ENCODE assay signal across 23 mouse cellular contexts in the genomic region with DNA sequence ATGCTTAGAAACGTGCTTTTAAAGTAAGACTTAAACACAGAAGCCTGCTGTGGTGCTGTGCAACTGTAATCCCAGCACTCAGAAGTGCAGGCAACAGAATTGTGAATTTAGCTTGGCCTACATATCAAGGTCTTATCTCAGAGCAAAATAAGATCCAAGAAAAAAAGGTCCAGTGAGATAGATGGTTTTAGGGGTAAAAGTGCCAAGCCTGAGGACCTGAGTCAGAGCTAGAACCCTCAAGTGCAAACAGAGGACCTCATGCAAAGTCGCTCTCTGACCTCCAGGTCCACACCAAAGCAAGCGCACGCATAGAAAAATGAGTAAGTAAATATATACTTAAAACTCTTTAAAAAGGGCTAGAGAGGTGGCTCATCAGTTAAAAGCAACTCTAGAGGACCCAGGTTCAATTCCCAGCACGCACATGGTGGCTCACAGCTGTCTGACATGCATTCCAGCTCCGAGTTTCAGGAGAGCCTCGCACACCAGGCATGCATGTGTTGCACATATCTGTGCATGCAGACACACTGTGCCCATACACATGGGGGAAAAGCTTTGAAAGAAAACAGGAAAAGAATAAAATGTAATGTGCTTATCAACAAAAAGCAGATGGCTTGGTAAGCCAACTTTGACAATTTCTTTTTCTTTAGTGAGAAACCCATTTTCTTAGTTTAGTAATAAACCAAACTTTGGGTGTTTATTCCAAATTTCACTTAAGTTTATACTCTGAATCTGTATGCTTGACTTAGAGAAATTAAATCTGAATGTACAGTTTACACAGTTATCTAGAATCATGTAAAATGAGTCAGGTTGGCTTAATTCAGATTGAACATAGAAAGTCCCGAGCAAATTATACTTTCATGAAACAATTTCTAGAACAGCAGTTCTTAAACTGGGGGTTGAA. TPM values are rescaled to one million over a fixed set of nuclear protein-coding genes. Genes with fewer than 3 reads are reported as not detected.
DNase-seq lines count a peak whose midpoint lies in the region; ATAC-seq and TF ChIP-seq lines count a peak whose summit lies in the region.
"Had no signal": no experiment of that assay in that cellular context is flagged by ENCODE, and none has a peak within 500 bp of the region (broad histone marks: within the 10 kb centered on the region; RNA-seq: fewer than 3 reads in every experiment).

No protein-coding gene starts in this region.

- H3K27ac ChIP-seq in gastrocnemius, adult 2 months: peak overlapping the region; percentile 9; the same call in 1 of the 2 replicates
- H3K27ac ChIP-seq in liver, adult 2 months (replicated peaks; ENCODE audit: insufficient read depth, low read depth, low read length): no peak overlapping the region
- H3K27ac ChIP-seq in liver, embryonic 12.5 days: no peak overlapping the region
- H3K27ac ChIP-seq in hindbrain, embryonic 16.5 days (ENCODE audit: low read depth, low read length): no peak overlapping the region
- H3K27ac ChIP-seq: hindbrain, embryonic 15.5 days; lung, embryonic 15.5 days; midbrain, embryonic 15.5 days; neural tube, embryonic 15.5 days; stomach, embryonic 15.5 days had no signal

- intact Hi-C loops in gastrocnemius, adult 2 months (cut with DNase I): no loop called here

- no peak for DNase-seq in gastrocnemius, adult 2 months
- DNase-seq in gastrocnemius, adult 18-20 months (ENCODE audit: low spot score): no peak
- peak; percentile 37 for DNase-seq in liver, adult 2 months (ENCODE audit: extremely low read depth, low read depth, low spot score)
- DNase-seq in liver: no peak
- no peak for DNase-seq in right cerebral cortex, postnatal 14 days
- DNase-seq: adrenal gland, adult 2 months; cerebellum, adult 9-10 months; gastrocnemius, postnatal 36 days; kidney, adult 2 months; kidney, postnatal 4 days; right cerebral cortex, postnatal 25 days had no signal

- peaks cover 18% of the 10 kb centered on the region for H3K4me1 ChIP-seq in liver, adult 2 months (ENCODE audit: control insufficient read depth, insufficient read depth, low read length)
- peaks cover 59% of the 10 kb centered on the region for H3K4me1 ChIP-seq in liver, embryonic 12.5 days
- H3K4me1 ChIP-seq in hindbrain, embryonic 16.5 days (ENCODE audit: control insufficient read depth, insufficient read depth, low read depth, low read length): peaks cover 14% of the 10 kb centered on the region

- no peaks in the 10 kb centered on the region for H3K27me3 ChIP-seq in liver, adult 2 months (ENCODE audit: control insufficient read depth, insufficient read depth, low read length)
- no peaks in the 10 kb centered on the region for H3K27me3 ChIP-seq in liver, embryonic 12.5 days (replicated peaks)
- H3K27me3 ChIP-seq in hindbrain, embryonic 16.5 days (replicated peaks; ENCODE audit: control insufficient read depth, insufficient read depth, low read length): no peaks in the 10 kb centered on the region
- H3K27me3 ChIP-seq: heart, embryonic 12.5 days; hindbrain, embryonic 15.5 days; limb, embryonic 12.5 days; lung, embryonic 15.5 days; midbrain, embryonic 15.5 days; neural tube, embryonic 15.5 days; stomach, embryonic 15.5 days had no signal

- no peaks in the 10 kb centered on the region for H3K9me3 ChIP-seq in liver, embryonic 12.5 days (replicated peaks)
- no peaks in the 10 kb centered on the region for H3K9me3 ChIP-seq in hindbrain, embryonic 16.5 days (ENCODE audit: control insufficient read depth, low read length)
- H3K9me3 ChIP-seq: heart, embryonic 12.5 days; hindbrain, embryonic 15.5 days; limb, embryonic 12.5 days; lung, embryonic 15.5 days; midbrain, embryonic 15.5 days; neural tube, embryonic 15.5 days; stomach, embryonic 15.5 days had no signal

- TF ChIP-seq CTCF in gastrocnemius, adult 2 months (IDR thresholded peaks at IDR 0.05): no peak
- no peak for TF ChIP-seq CTCF in liver, adult 2 months (IDR thresholded peaks at IDR 0.05; ENCODE audit: low read depth, low read length)

- H3K36me3 ChIP-seq in liver, adult 2 months (ENCODE audit: control insufficient read depth, insufficient read depth, low read length): no peaks in the 10 kb centered on the region
- H3K36me3 ChIP-seq in liver, embryonic 12.5 days: peaks cover 4% of the 10 kb centered on the region
- H3K36me3 ChIP-seq in hindbrain, embryonic 16.5 days (ENCODE audit: control insufficient read depth, insufficient read depth, low read length): no peaks in the 10 kb centered on the region
- H3K36me3 ChIP-seq: hindbrain, embryonic 15.5 days; midbrain, embryonic 15.5 days; neural tube, embryonic 15.5 days; stomach, embryonic 15.5 days had no signal

- no peak for TF ChIP-seq POLR2A in liver, adult 2 months (IDR thresholded peaks at IDR 0.05; ENCODE audit: extremely low read depth, insufficient read depth, low read length)

- peak overlapping the region; percentile 40 for H3K4me2 ChIP-seq in liver, embryonic 12.5 days
- H3K4me2 ChIP-seq in hindbrain, embryonic 16.5 days (ENCODE audit: low read length): no peak overlapping the region
- H3K4me2 ChIP-seq: heart, embryonic 12.5 days; hindbrain, embryonic 15.5 days; limb, embryonic 12.5 days; lung, embryonic 15.5 days; midbrain, embryonic 15.5 days; neural tube, embryonic 15.5 days had no signal

- H3K9ac ChIP-seq in liver, adult 2 months (ENCODE audit: low read depth, low read length): no peak overlapping the region
- H3K9ac ChIP-seq in liver, embryonic 12.5 days: peak overlapping the region; percentile 33; the same call in 1 of the 2 replicates
- H3K9ac ChIP-seq in hindbrain, embryonic 16.5 days (ENCODE audit: low read depth, low read length): no peak overlapping the region
- H3K9ac ChIP-seq: heart, embryonic 12.5 days; hindbrain, embryonic 15.5 days; limb, embryonic 12.5 days; lung, embryonic 15.5 days; midbrain, embryonic 15.5 days; neural tube, embryonic 15.5 days; stomach, embryonic 15.5 days had no signal

- 42% methylated on average over 8 of the region's 8 CpGs for WGBS in liver, adult 2 months
- 50% methylated on average over 8 of the region's 8 CpGs for WGBS in liver, embryonic 12.5 days (ENCODE audit: insufficient replicate concordance)
- 84% methylated on average over 8 of the region's 8 CpGs for WGBS in hindbrain, embryonic 16.5 days

- H3K4me3 ChIP-seq in gastrocnemius, adult 2 months: no peak overlapping the region
- H3K4me3 ChIP-seq in liver, adult 2 months (ENCODE audit: insufficient read depth, low read depth, low read length): no peak overlapping the region
- no peak overlapping the region for H3K4me3 ChIP-seq in liver, embryonic 12.5 days
- no peak overlapping the region for H3K4me3 ChIP-seq in hindbrain, embryonic 16.5 days (ENCODE audit: low read length)
- H3K4me3 ChIP-seq: heart, embryonic 12.5 days; hindbrain, embryonic 15.5 days; limb, embryonic 12.5 days; lung, embryonic 15.5 days; midbrain, embryonic 15.5 days; neural tube, embryonic 15.5 days; stomach, embryonic 15.5 days had no signal

- peaks cover 19% of the 10 kb centered on the region; the same call in 1 of the 2 replicates for H3K79me2 ChIP-seq in liver, adult 2 months (ENCODE audit: control insufficient read depth, insufficient read depth, low read length)

- ATAC-seq in liver, embryonic 12.5 days: no peak
- ATAC-seq in megakaryocyte-erythroid progenitor cell, adult 5-6 weeks (replicated peaks; ENCODE audit: low FRiP score, low TSS enrichment, poor library complexity, severe bottlenecking): 0 out of 2 replicates have a peak, but pooled peaks have one; percentile 26
- no peak for ATAC-seq in hindbrain, embryonic 16.5 days
- ATAC-seq: CD4-positive, CD25-positive, alpha-beta regulatory T cell, adult 4 months; forebrain, embryonic 14.5 days; midbrain, embryonic 15.5 days had no signal

RNA-seq across cellular contexts. Expression of gene Eif4e, which starts 4.8 kb away (rescaled TPM):
- total RNA-seq in gastrocnemius, adult 2 months (2021): 100 to 1,000 TPM; 128 to 156 TPM
- total RNA-seq in gastrocnemius, adult 18-20 months (2021): 100 to 1,000 TPM; 119 to 137 TPM
- total RNA-seq in liver, adult 2 months (2014; rRNA removed): 16.4 and 18.2 TPM in 2 replicates
- polyA plus RNA-seq in liver, adult 2 months (2012; rRNA removed): 10.1 and 12.8 TPM in 2 replicates
- 251 and 254 TPM in 2 replicates for polyA plus RNA-seq in liver, embryonic 12.5 days (2016; fragmentation: Nextera tagmentation; extraction: Ambion mirVana)
- 208 and 348 TPM in 2 replicates for total RNA-seq in megakaryocyte-erythroid progenitor cell, adult 5-6 weeks (2014; fragmentation: Nextera tagmentation)
- total RNA-seq in megakaryocyte-erythroid progenitor cell, adult 5-6 weeks (2017): 215 and 277 TPM in 2 replicates
- polyA plus RNA-seq in hindbrain, embryonic 16.5 days (2015; fragmentation: Nextera tagmentation; extraction: Ambion mirVana): 315 and 352 TPM in 2 replicates

RNA-seq across cellular contexts. Expression of gene Metap1, which starts 41.5 kb away (rescaled TPM):
- total RNA-seq in gastrocnemius, adult 2 months (2021): 10 to 100 TPM; 44.7 to 49.3 TPM
- 10 to 100 TPM; 45.5 to 46.4 TPM for total RNA-seq in gastrocnemius, adult 18-20 months (2021)
- 31.4 and 32.5 TPM in 2 replicates for total RNA-seq in liver, adult 2 months (2014; rRNA removed)
- polyA plus RNA-seq in liver, adult 2 months (2012; rRNA removed): 11.7 and 12.5 TPM in 2 replicates
- polyA plus RNA-seq in liver, embryonic 12.5 days (2016; fragmentation: Nextera tagmentation; extraction: Ambion mirVana): 31.8 and 33.1 TPM in 2 replicates
- total RNA-seq in megakaryocyte-erythroid progenitor cell, adult 5-6 weeks (2014; fragmentation: Nextera tagmentation): 65.1 and 68.0 TPM in 2 replicates
- total RNA-seq in megakaryocyte-erythroid progenitor cell, adult 5-6 weeks (2017): 79.2 and 80.2 TPM in 2 replicates
- 45.7 and 47.5 TPM in 2 replicates for polyA plus RNA-seq in hindbrain, embryonic 16.5 days (2015; fragmentation: Nextera tagmentation; extraction: Ambion mirVana)
